9 mouse cellular contexts compared by ENCODE assay signal in the genomic region with DNA sequence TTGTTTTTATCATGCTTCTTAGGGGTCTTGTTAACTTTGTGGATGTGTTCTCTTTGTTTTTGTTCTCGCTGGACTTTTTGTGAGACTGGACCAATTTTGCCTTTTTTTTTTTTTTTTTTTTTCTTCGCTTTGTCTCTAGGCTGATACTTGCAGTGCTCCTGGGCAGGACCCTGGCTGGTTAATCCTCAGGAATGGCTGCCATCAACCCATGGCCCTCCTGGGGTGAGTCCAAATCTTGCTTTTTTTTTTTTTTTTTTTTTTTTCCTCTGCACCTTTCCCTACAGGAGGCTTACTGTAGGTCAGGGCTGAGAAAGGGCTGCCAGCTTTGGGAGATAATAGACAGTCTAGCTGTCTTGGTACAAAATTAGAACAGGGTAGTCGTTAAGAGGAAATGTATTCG. TPM values are rescaled to one million over a fixed set of nuclear protein-coding genes. Genes with fewer than 3 reads are reported as not detected.
DNase-seq lines count a peak whose midpoint lies in the region; ATAC-seq and TF ChIP-seq lines count a peak whose summit lies in the region.
"Had no signal": no experiment of that assay in that cellular context is flagged by ENCODE, and none has a peak within 500 bp of the region (broad histone marks: within the 10 kb centered on the region; RNA-seq: fewer than 3 reads in every experiment).

No protein-coding gene starts in this region.

- 67% methylated on average over 4 of the region's 4 CpGs for WGBS in lung, embryonic 16.5 days
- WGBS in forebrain, embryonic 11.5 days: 77% methylated on average over 4 of the region's 4 CpGs
- 78% methylated on average over 4 of the region's 4 CpGs for WGBS in limb, embryonic 14.5 days
- WGBS in stomach, embryonic 16.5 days: 71% methylated on average over 4 of the region's 4 CpGs

- peak overlapping the region; percentile 100; the same call in 1 of the 2 replicates for H3K9ac ChIP-seq in lung, embryonic 16.5 days (ENCODE audit: low read length)
- peak overlapping the region; percentile 95 for H3K9ac ChIP-seq in forebrain, embryonic 11.5 days (ENCODE audit: low read length)
- H3K9ac ChIP-seq in limb, embryonic 14.5 days (ENCODE audit: low read depth, low read length, severe bottlenecking): peak overlapping the region; percentile 97; the same call in 1 of the 2 replicates
- peak overlapping the region; percentile 99 for H3K9ac ChIP-seq in stomach, embryonic 16.5 days (ENCODE audit: low read length)

- H3K4me3 ChIP-seq in lung, embryonic 16.5 days (ENCODE audit: low read length): peak overlapping the region; percentile 91
- H3K4me3 ChIP-seq in forebrain, embryonic 11.5 days (ENCODE audit: low read depth, low read length): peak overlapping the region; percentile 85
- peak overlapping the region; percentile 84 for H3K4me3 ChIP-seq in limb, embryonic 14.5 days (replicated peaks; ENCODE audit: low read length)
- peak overlapping the region; percentile 95 for H3K4me3 ChIP-seq in stomach, embryonic 16.5 days (replicated peaks; ENCODE audit: low read length)

- H3K4me2 ChIP-seq in lung, embryonic 16.5 days (ENCODE audit: low read depth, low read length): peak overlapping the region; percentile 62
- H3K4me2 ChIP-seq in forebrain, embryonic 11.5 days (ENCODE audit: low read depth, low read length, severe bottlenecking): peak overlapping the region; percentile 51
- H3K4me2 ChIP-seq in limb, embryonic 14.5 days (replicated peaks; ENCODE audit: low read depth, low read length, severe bottlenecking): peak overlapping the region; percentile 49
- peak overlapping the region; percentile 60 for H3K4me2 ChIP-seq in stomach, embryonic 16.5 days (ENCODE audit: low read depth, low read length)

- H3K27ac ChIP-seq in lung, embryonic 16.5 days (ENCODE audit: low read length): no peak overlapping the region
- H3K27ac ChIP-seq in forebrain, embryonic 11.5 days (ENCODE audit: low read depth, low read length): no peak overlapping the region
- H3K27ac ChIP-seq in limb, embryonic 14.5 days (replicated peaks; ENCODE audit: low read depth, low read length): no peak overlapping the region
- no peak overlapping the region for H3K27ac ChIP-seq in stomach, embryonic 16.5 days (ENCODE audit: low read length)

- H3K36me3 ChIP-seq in lung, embryonic 16.5 days (ENCODE audit: control insufficient read depth, insufficient read depth, low read length): peaks cover 44% of the 10 kb centered on the region
- H3K36me3 ChIP-seq in forebrain, embryonic 11.5 days (ENCODE audit: control insufficient read depth, insufficient read depth, low read length): peaks cover 39% of the 10 kb centered on the region
- peaks cover 44% of the 10 kb centered on the region for H3K36me3 ChIP-seq in limb, embryonic 14.5 days (ENCODE audit: control insufficient read depth, insufficient read depth, low read length)
- H3K36me3 ChIP-seq in stomach, embryonic 16.5 days (ENCODE audit: control insufficient read depth, insufficient read depth, low read length): peaks cover 43% of the 10 kb centered on the region

- TF ChIP-seq POLR2A in limb, embryonic 14.5 days (IDR thresholded peaks at IDR 0.05; ENCODE audit: borderline replicate concordance, extremely low read depth, insufficient read depth, insufficient read length): no peak

- ATAC-seq in lung, embryonic 16.5 days (ENCODE audit: low read depth): no peak
- ATAC-seq in forebrain, embryonic 11.5 days (replicated peaks; ENCODE audit: low FRiP score): no peak
- no peak for ATAC-seq in limb, embryonic 14.5 days (ENCODE audit: low FRiP score, low read depth)
- ATAC-seq in stomach, embryonic 16.5 days (ENCODE audit: insufficient read depth, low FRiP score): no peak

- no peak for DNase-seq in lung, adult 18-20 months
- no peak for DNase-seq in forebrain, embryonic 11.5 days (ENCODE audit: low spot score)
- DNase-seq in limb, embryonic 14.5 days (ENCODE audit: low spot score): no peak
- no peak for DNase-seq in frontal cortex, adult 2 months (ENCODE audit: extremely low spot score in 1 of 2, low spot score in 1 of 2)
- no peak for DNase-seq in testis, postnatal 10 days (ENCODE audit: low spot score)
- DNase-seq in cerebellum, postnatal 36 days: no peak
- DNase-seq: adrenal gland, adult 2 months had no signal

- no peaks in the 10 kb centered on the region for H3K27me3 ChIP-seq in lung, embryonic 16.5 days (ENCODE audit: control insufficient read depth, insufficient read depth, low read depth, low read length)
- no peaks in the 10 kb centered on the region for H3K27me3 ChIP-seq in forebrain, embryonic 11.5 days (ENCODE audit: control insufficient read depth, insufficient read depth, low read length)
- no peaks in the 10 kb centered on the region for H3K27me3 ChIP-seq in limb, embryonic 14.5 days (ENCODE audit: control insufficient read depth, insufficient read depth, low read length)
- no peaks in the 10 kb centered on the region for H3K27me3 ChIP-seq in stomach, embryonic 16.5 days (ENCODE audit: control insufficient read depth, insufficient read depth, low read length)

- H3K4me1 ChIP-seq in lung, embryonic 16.5 days (replicated peaks; ENCODE audit: control insufficient read depth, insufficient read depth, low read length): peaks cover 3% of the 10 kb centered on the region; the same call in 1 of the 2 replicates
- H3K4me1 ChIP-seq in forebrain, embryonic 11.5 days (replicated peaks; ENCODE audit: control insufficient read depth, insufficient read depth, low read length): no peaks in the 10 kb centered on the region
- no peaks in the 10 kb centered on the region for H3K4me1 ChIP-seq in limb, embryonic 14.5 days (ENCODE audit: control insufficient read depth, insufficient read depth, low read length)
- peaks cover 2% of the 10 kb centered on the region; the same call in 1 of the 2 replicates for H3K4me1 ChIP-seq in stomach, embryonic 16.5 days (ENCODE audit: control insufficient read depth, insufficient read depth, low read length)

- H3K9me3 ChIP-seq in lung, embryonic 16.5 days (ENCODE audit: control insufficient read depth, low read length): peaks cover 18% of the 10 kb centered on the region
- peaks cover 10% of the 10 kb centered on the region for H3K9me3 ChIP-seq in forebrain, embryonic 11.5 days (ENCODE audit: control insufficient read depth, low read length)
- H3K9me3 ChIP-seq in limb, embryonic 14.5 days (ENCODE audit: control insufficient read depth, low read length): peaks cover 19% of the 10 kb centered on the region; the same call in 1 of the 2 replicates
- H3K9me3 ChIP-seq in stomach, embryonic 16.5 days (replicated peaks; ENCODE audit: control insufficient read depth, low read length): peaks cover 20% of the 10 kb centered on the region

RNA-seq across cellular contexts. Expression of gene Zfp606, which starts 1.4 kb away (rescaled TPM):
- 21.6 TPM in 2 replicates for polyA plus RNA-seq in lung, embryonic 16.5 days (2015; fragmentation: Nextera tagmentation; extraction: Ambion mirVana)
- polyA plus RNA-seq in forebrain, embryonic 11.5 days (2014; fragmentation: Nextera tagmentation; extraction: Ambion mirVana): 47.1 and 49.7 TPM in 2 replicates
- polyA plus RNA-seq in limb, embryonic 14.5 days (2012; rRNA removed): 9.6 and 12.3 TPM in 2 replicates
- polyA plus RNA-seq in limb, embryonic 14.5 days (2014; fragmentation: Nextera tagmentation; extraction: Ambion mirVana): 23.5 and 27.9 TPM in 2 replicates
- 16.6 and 16.8 TPM in 2 replicates for polyA plus RNA-seq in stomach, embryonic 16.5 days (2015; fragmentation: Nextera tagmentation; extraction: Ambion mirVana)
- 8.6 and 9.4 TPM in 2 replicates for polyA plus RNA-seq in frontal cortex, adult 2 months (2012; rRNA removed)

RNA-seq across cellular contexts. Expression of gene 2900092C05Rik, which starts 32.8 kb away (rescaled TPM):
- not detected in 2 replicates for polyA plus RNA-seq in lung, embryonic 16.5 days (2015; fragmentation: Nextera tagmentation; extraction: Ambion mirVana)
- polyA plus RNA-seq in forebrain, embryonic 11.5 days (2014; fragmentation: Nextera tagmentation; extraction: Ambion mirVana): not detected in 2 replicates
- not detected in 2 replicates for polyA plus RNA-seq in limb, embryonic 14.5 days (2012; rRNA removed)
- not detected in 2 replicates for polyA plus RNA-seq in limb, embryonic 14.5 days (2014; fragmentation: Nextera tagmentation; extraction: Ambion mirVana)
- not detected in 2 replicates for polyA plus RNA-seq in stomach, embryonic 16.5 days (2015; fragmentation: Nextera tagmentation; extraction: Ambion mirVana)
- not detected in 2 replicates for polyA plus RNA-seq in frontal cortex, adult 2 months (2012; rRNA removed)
- polyA plus RNA-seq: adrenal gland, adult 2 months had no signal

RNA-seq across cellular contexts. Expression of gene Zfp551, which starts 57.0 kb away (rescaled TPM):
- polyA plus RNA-seq in lung, embryonic 16.5 days (2015; fragmentation: Nextera tagmentation; extraction: Ambion mirVana): 3.2 and 3.7 TPM in 2 replicates
- polyA plus RNA-seq in forebrain, embryonic 11.5 days (2014; fragmentation: Nextera tagmentation; extraction: Ambion mirVana): 3.4 and 3.7 TPM in 2 replicates
- 3.3 TPM in 2 replicates for polyA plus RNA-seq in limb, embryonic 14.5 days (2012; rRNA removed)
- polyA plus RNA-seq in limb, embryonic 14.5 days (2014; fragmentation: Nextera tagmentation; extraction: Ambion mirVana): 5.3 and 6.6 TPM in 2 replicates
- 3.9 and 4.1 TPM in 2 replicates for polyA plus RNA-seq in stomach, embryonic 16.5 days (2015; fragmentation: Nextera tagmentation; extraction: Ambion mirVana)
- polyA plus RNA-seq in frontal cortex, adult 2 months (2012; rRNA removed): 2.8 and 3.7 TPM in 2 replicates
